Mouse (Mus musculus) embryonic facial prominence, embryonic 10.5 days (tissue): ENCODE measurements at regions not wholly inside any gene's neighbourhood (a gene's known extent, or its start where the extent isn't known, plus 50 kb on each side); places are given as distances from the start of the nearest gene placed in this dataset.

Experiments
- DNase-seq: peaks from one replicate; pipeline ENCODE4 v3.0.0-alpha.2; 2017; ENCODE audit warnings: low spot score
- H3K27ac ChIP-seq: fragments of 300-500 bp; sonication (generic); replicated peaks from 2 replicates; pipeline ENCODE4 v1.5.1; 2016; ENCODE audit warnings: mild to moderate bottlenecking
- H3K27me3 ChIP-seq: fragments of 300-500 bp; sonication (generic); replicated peaks from 2 replicates; pipeline ENCODE4 v1.6.1; 2016; ENCODE audit warnings: low read depth, mild to moderate bottlenecking; ENCODE audit not compliant: poor library complexity, severe bottlenecking
- H3K36me3 ChIP-seq: fragments of 300-500 bp; sonication (generic); replicated peaks from 2 replicates; pipeline ENCODE4 v1.6.1; 2016; ENCODE audit warnings: mild to moderate bottlenecking, moderate library complexity
- H3K4me1 ChIP-seq: fragments of 300-500 bp; sonication (generic); 2 replicates; pipeline ENCODE4 v1.6.1; 2016
- H3K4me3 ChIP-seq: fragments of 300-500 bp; sonication (generic); 2 replicates; pipeline ENCODE4 v1.5.1; 2016; ENCODE audit warnings: mild to moderate bottlenecking, moderate library complexity
- H3K9me3 ChIP-seq: fragments of 300-500 bp; sonication (generic); 2 replicates; pipeline ENCODE4 v1.6.1; 2016; ENCODE audit warnings: mild to moderate bottlenecking
- WGBS: fragments of 180-500 bp; shearing (Covaris S2); methylation state at CpG from one replicate; pipeline ENCODE4 v1.1.7; 2016; 5-methylcytosine and 5-hydroxymethylcytosine counted together

GRCm38 (mm10) chr13:46096968-46097367, 132.2 kb upstream of the Atxn1 start:
- no peak overlapping the region for H3K27ac ChIP-seq
- 7% methylated on average over 5 of the region's 5 CpGs for WGBS
- H3K4me1 ChIP-seq, result 0 out of 2 replicates have a peak, but pooled peaks cover 7% of the 10 kb centered on the region
- no peaks in the 10 kb centered on the region for H3K9me3 ChIP-seq
- H3K27me3 ChIP-seq, result no peaks in the 10 kb centered on the region
- no peaks in the 10 kb centered on the region for H3K36me3 ChIP-seq
- H3K4me3 ChIP-seq, result no peak overlapping the region
- peak; percentile 88 for DNase-seq

GRCm38 (mm10) chr13:46096416-46096815, 131.6 kb upstream of the Atxn1 start:
- Histone ChIP-seq H3K27me3 (no peaks in the 10 kb centered on the region), H3K9me3 (no peaks in the 10 kb centered on the region), H3K4me1 (0 out of 2 replicates have a peak, but pooled peaks cover 7% of the 10 kb centered on the region), H3K27ac (no peak overlapping the region), H3K36me3 (no peaks in the 10 kb centered on the region), H3K4me3 (no peak overlapping the region)
- DNase-seq, result no peak
- 79% methylated on average over 8 of the region's 8 CpGs for WGBS

- Histone ChIP-seq H3K27me3 (no peaks in the 10 kb centered on the region), H3K4me3 (no peak overlapping the region), H3K4me1 (0 out of 2 replicates have a peak, but pooled peaks cover 7% of the 10 kb centered on the region), H3K27ac (no peak overlapping the region), H3K9me3 (peaks cover 4% of the 10 kb centered on the region; the same call in 1 of the 2 replicates), H3K36me3 (no peaks in the 10 kb centered on the region)
- 94% methylated on average over 3 of the region's 3 CpGs for WGBS
- DNase-seq, result no peak
These were observed 128.0 kb upstream of the Atxn1 start for GRCm38 (mm10) chr13:46092787-46093186.

- DNase-seq, result no peak
- Histone ChIP-seq H3K27me3 (no peaks in the 10 kb centered on the region), H3K4me1 (no peaks in the 10 kb centered on the region), H3K27ac (no peak overlapping the region), H3K36me3 (no peaks in the 10 kb centered on the region), H3K9me3 (peaks cover 4% of the 10 kb centered on the region; the same call in 1 of the 2 replicates), H3K4me3 (no peak overlapping the region)
- 81% methylated on average over 5 of the region's 5 CpGs for WGBS
These were observed 126.3 kb upstream of the Atxn1 start for GRCm38 (mm10) chr13:46091109-46091508.

- no peaks in the 10 kb centered on the region for H3K27me3 ChIP-seq
- no peaks in the 10 kb centered on the region for H3K4me1 ChIP-seq
- 84% methylated on average over 3 of the region's 3 CpGs for WGBS
- H3K27ac ChIP-seq, result no peak overlapping the region
- no peaks in the 10 kb centered on the region for H3K36me3 ChIP-seq
- peaks cover 4% of the 10 kb centered on the region; the same call in 1 of the 2 replicates for H3K9me3 ChIP-seq
- H3K4me3 ChIP-seq, result no peak overlapping the region
- DNase-seq, result no peak
These were observed 123.4 kb upstream of the Atxn1 start for GRCm38 (mm10) chr13:46088237-46088636.

GRCm38 (mm10) chr13:46087663-46088062, 122.9 kb upstream of the Atxn1 start:
- Histone ChIP-seq H3K36me3 (no peaks in the 10 kb centered on the region), H3K27ac (no peak overlapping the region), H3K4me1 (no peaks in the 10 kb centered on the region), H3K9me3 (peaks cover 4% of the 10 kb centered on the region; the same call in 1 of the 2 replicates), H3K4me3 (no peak overlapping the region), H3K27me3 (no peaks in the 10 kb centered on the region)
- WGBS, result 88% methylated on average over 4 of the region's 4 CpGs
- DNase-seq, result no peak

- H3K4me3 ChIP-seq, result no peak overlapping the region
- H3K27ac ChIP-seq, result no peak overlapping the region
- no peaks in the 10 kb centered on the region for H3K9me3 ChIP-seq
- WGBS, result 76% methylated on average over 6 of the region's 6 CpGs
- H3K4me1 ChIP-seq, result no peaks in the 10 kb centered on the region
- DNase-seq, result no peak
- no peaks in the 10 kb centered on the region for H3K27me3 ChIP-seq
- H3K36me3 ChIP-seq, result no peaks in the 10 kb centered on the region
These were observed 112.1 kb upstream of the Atxn1 start for GRCm38 (mm10) chr13:46076879-46077278.

- Histone ChIP-seq H3K27ac (no peak overlapping the region), H3K36me3 (no peaks in the 10 kb centered on the region), H3K4me3 (no peak overlapping the region), H3K27me3 (no peaks in the 10 kb centered on the region), H3K4me1 (peaks cover 13% of the 10 kb centered on the region; the same call in 1 of the 2 replicates), H3K9me3 (no peaks in the 10 kb centered on the region)
- DNase-seq, result no peak
- WGBS, result 91% methylated on average over 4 of the region's 4 CpGs
These were observed 106.9 kb upstream of the Atxn1 start for GRCm38 (mm10) chr13:46071670-46072069.

- Histone ChIP-seq H3K9me3 (no peaks in the 10 kb centered on the region), H3K27me3 (no peaks in the 10 kb centered on the region), H3K4me1 (peaks cover 13% of the 10 kb centered on the region; the same call in 1 of the 2 replicates), H3K27ac (no peak overlapping the region), H3K36me3 (no peaks in the 10 kb centered on the region), H3K4me3 (no peak overlapping the region)
- WGBS, result 52% methylated on average over 3 of the region's 3 CpGs
- no peak for DNase-seq
These were observed 104.8 kb upstream of the Atxn1 start for GRCm38 (mm10) chr13:46069571-46069970.

- no peaks in the 10 kb centered on the region for H3K36me3 ChIP-seq
- WGBS, result 92% methylated on average over 7 of the region's 7 CpGs
- H3K9me3 ChIP-seq, result no peaks in the 10 kb centered on the region
- no peak for DNase-seq
- H3K4me3 ChIP-seq, result no peak overlapping the region
- peaks cover 1% of the 10 kb centered on the region; the same call in 1 of the 2 replicates for H3K4me1 ChIP-seq
- no peak overlapping the region for H3K27ac ChIP-seq
- H3K27me3 ChIP-seq, result no peaks in the 10 kb centered on the region
These were observed 98.0 kb upstream of the Atxn1 start for GRCm38 (mm10) chr13:46062758-46063157.

GRCm38 (mm10) chr13:46059870-46060269, 95.1 kb upstream of the Atxn1 start:
- WGBS, result 93% methylated on average over 14 of the region's 14 CpGs
- no peak overlapping the region for H3K4me3 ChIP-seq

GRCm38 (mm10) chr13:46058862-46059261, 94.1 kb upstream of the Atxn1 start:
- H3K36me3 ChIP-seq, result no peaks in the 10 kb centered on the region
- no peaks in the 10 kb centered on the region for H3K4me1 ChIP-seq
- H3K4me3 ChIP-seq, result no peak overlapping the region
- H3K27me3 ChIP-seq, result no peaks in the 10 kb centered on the region
- WGBS, result 59% methylated on average over 7 of the region's 7 CpGs
- no peak for DNase-seq
- H3K27ac ChIP-seq, result no peak overlapping the region
- no peaks in the 10 kb centered on the region for H3K9me3 ChIP-seq

More at GRCm38 (mm10) chr13:46059870-46060269, 95.1 kb upstream of the Atxn1 start:
- Histone ChIP-seq H3K4me1 (no peaks in the 10 kb centered on the region), H3K9me3 (no peaks in the 10 kb centered on the region), H3K36me3 (no peaks in the 10 kb centered on the region), H3K27ac (no peak overlapping the region), H3K27me3 (no peaks in the 10 kb centered on the region)
- DNase-seq, result no peak

- Histone ChIP-seq H3K27me3 (no peaks in the 10 kb centered on the region), H3K4me1 (no peaks in the 10 kb centered on the region), H3K27ac (no peak overlapping the region), H3K36me3 (no peaks in the 10 kb centered on the region), H3K4me3 (no peak overlapping the region), H3K9me3 (no peaks in the 10 kb centered on the region)
- WGBS, result 94% methylated on average over 3 of the region's 3 CpGs
- DNase-seq, result no peak
These were observed 93.5 kb upstream of the Atxn1 start for GRCm38 (mm10) chr13:46058341-46058740.
